Mouse (Mus musculus) forebrain, embryonic 12.5 days (tissue): ENCODE data around the gene Tex11. TPM values are rescaled to one million over a fixed set of nuclear protein-coding genes. Genes with fewer than 3 reads are reported as not detected.

ENCODE experiments used
- ATAC-seq: fragments of 200-750 bp; cut with Nextera tagmentation; 2 replicates; pipeline ENCODE4 v1.8.0; 2017; ENCODE audit warnings: moderate TSS enrichment; ENCODE audit not compliant: low FRiP score
- H3K27ac ChIP-seq: fragments of 300-500 bp; sonication (generic); 2 replicates; pipeline ENCODE4 v1.5.1; 2016; ENCODE audit warnings: mild to moderate bottlenecking
- H3K27me3 ChIP-seq: fragments of 300-500 bp; sonication (generic); 2 replicates; pipeline ENCODE4 v1.6.1; 2016; ENCODE audit warnings: mild to moderate bottlenecking
- H3K36me3 ChIP-seq: fragments of 300-500 bp; sonication (generic); replicated peaks from 2 replicates; pipeline ENCODE4 v1.6.1; 2016; ENCODE audit warnings: mild to moderate bottlenecking
- H3K4me1 ChIP-seq: fragments of 300-500 bp; sonication (generic); 2 replicates; pipeline ENCODE4 v1.6.1; 2016
- H3K4me2 ChIP-seq: fragments of 300-500 bp; sonication (generic); 2 replicates; pipeline ENCODE4 v1.6.1; 2016; ENCODE audit warnings: mild to moderate bottlenecking, moderate library complexity
- H3K4me3 ChIP-seq: fragments of 300-500 bp; sonication (generic); replicated peaks from 2 replicates; pipeline ENCODE4 v1.5.1; 2016; ENCODE audit warnings: mild to moderate bottlenecking
- H3K9ac ChIP-seq: fragments of 300-500 bp; sonication (generic); 2 replicates; pipeline ENCODE4 v1.6.1; 2016; ENCODE audit warnings: mild to moderate bottlenecking
- H3K9me3 ChIP-seq: fragments of 300-500 bp; sonication (generic); 2 replicates; pipeline ENCODE4 v1.6.1; 2016
- WGBS: fragments of 180-500 bp; shearing (Covaris S2); methylation state at CpG from one replicate; pipeline ENCODE4 v1.1.7; 2016; 5-methylcytosine and 5-hydroxymethylcytosine counted together
- polyA plus RNA-seq: library from polyadenylated mRNA; unstranded; fragments of >200 nt; fragmentation: Nextera tagmentation; extraction: Ambion mirVana; gene quantifications from 2 replicates; pipeline ENCODE4 v1.2.1, GENCODE M21; 2016

The Tex11 gene
- polyA plus RNA-seq, 1 experiment from 2014 or later: not detected

GRCm38 (mm10) chrX:100814139-100814538 lies 245.3 kb downstream of the Tex11 start:
- 65% methylated on average over 8 of the region's 8 CpGs for WGBS
- Histone ChIP-seq H3K4me3 (no peak overlapping the region), H3K36me3 (peaks cover 70% of the 10 kb centered on the region), H3K27me3 (peaks cover 14% of the 10 kb centered on the region; the same call in 1 of the 2 replicates), H3K4me2 (no peak overlapping the region), H3K9me3 (no peaks in the 10 kb centered on the region), H3K27ac (no peak overlapping the region), H3K4me1 (no peaks in the 10 kb centered on the region), H3K9ac (no peak overlapping the region)
- ATAC-seq: no peak

GRCm38 (mm10) chrX:100811129-100811528 lies 248.3 kb downstream of the Tex11 start:
- H3K4me2 ChIP-seq: no peak overlapping the region
- no peak for ATAC-seq
- no peak overlapping the region for H3K4me3 ChIP-seq
- WGBS: 89% methylated on average over 4 of the region's 4 CpGs
- no peak overlapping the region for H3K27ac ChIP-seq
- H3K27me3 ChIP-seq: peaks cover 9% of the 10 kb centered on the region; the same call in 1 of the 2 replicates
- H3K36me3 ChIP-seq: peaks cover 76% of the 10 kb centered on the region
- no peaks in the 10 kb centered on the region for H3K9me3 ChIP-seq
- no peaks in the 10 kb centered on the region for H3K4me1 ChIP-seq
- no peak overlapping the region for H3K9ac ChIP-seq

GRCm38 (mm10) chrX:100802034-100802433 lies 257.4 kb downstream of the Tex11 start:
- Histone ChIP-seq H3K4me2 (no peak overlapping the region), H3K9me3 (no peaks in the 10 kb centered on the region), H3K4me3 (no peak overlapping the region), H3K9ac (no peak overlapping the region), H3K36me3 (peaks cover 15% of the 10 kb centered on the region), H3K4me1 (peaks cover 3% of the 10 kb centered on the region; the same call in 1 of the 2 replicates), H3K27ac (no peak overlapping the region), H3K27me3 (0 out of 2 replicates have a peak, but pooled peaks cover 1% of the 10 kb centered on the region)
- WGBS: 79% methylated on average over 6 of the region's 6 CpGs
- no peak for ATAC-seq

GRCm38 (mm10) chrX:100800643-100801042 lies 258.8 kb downstream of the Tex11 start:
- Histone ChIP-seq H3K9me3 (no peaks in the 10 kb centered on the region), H3K36me3 (peaks cover 8% of the 10 kb centered on the region), H3K4me3 (no peak overlapping the region), H3K4me1 (peaks cover 3% of the 10 kb centered on the region), H3K27me3 (0 out of 2 replicates have a peak, but pooled peaks cover 5% of the 10 kb centered on the region), H3K4me2 (no peak overlapping the region), H3K27ac (no peak overlapping the region), H3K9ac (no peak overlapping the region)
- ATAC-seq: no peak
- 35% methylated on average over 1 of the region's 2 CpGs for WGBS

- Histone ChIP-seq H3K4me3 (no peak overlapping the region), H3K9ac (no peak overlapping the region), H3K4me1 (peaks cover 8% of the 10 kb centered on the region), H3K27me3 (0 out of 2 replicates have a peak, but pooled peaks cover 5% of the 10 kb centered on the region), H3K27ac (no peak overlapping the region), H3K4me2 (no peak overlapping the region), H3K9me3 (no peaks in the 10 kb centered on the region), H3K36me3 (peaks cover 5% of the 10 kb centered on the region)
- WGBS: 86% methylated on average over 7 of the region's 7 CpGs
- peak; percentile 9; the same call in 1 of the 2 replicates for ATAC-seq
These were observed 261.5 kb downstream of the Tex11 start for GRCm38 (mm10) chrX:100797851-100798527.

- Histone ChIP-seq H3K36me3 (peaks cover 5% of the 10 kb centered on the region), H3K4me1 (peaks cover 8% of the 10 kb centered on the region), H3K9me3 (no peaks in the 10 kb centered on the region), H3K27ac (no peak overlapping the region), H3K27me3 (0 out of 2 replicates have a peak, but pooled peaks cover 5% of the 10 kb centered on the region), H3K4me3 (no peak overlapping the region), H3K4me2 (no peak overlapping the region), H3K9ac (no peak overlapping the region)
- ATAC-seq: no peak
- 77% methylated on average over 4 of the region's 4 CpGs for WGBS
These were observed 262.1 kb downstream of the Tex11 start for GRCm38 (mm10) chrX:100797370-100797769.

GRCm38 (mm10) chrX:100796741-100797090 lies 262.8 kb downstream of the Tex11 start:
- H3K36me3 ChIP-seq: peaks cover 5% of the 10 kb centered on the region
- no peak for ATAC-seq
- H3K4me1 ChIP-seq: peaks cover 8% of the 10 kb centered on the region
- no peaks in the 10 kb centered on the region for H3K9me3 ChIP-seq
- H3K4me3 ChIP-seq: no peak overlapping the region
- no peak overlapping the region for H3K27ac ChIP-seq
- 82% methylated on average over 3 of the region's 3 CpGs for WGBS
- H3K27me3 ChIP-seq: 0 out of 2 replicates have a peak, but pooled peaks cover 5% of the 10 kb centered on the region
- no peak overlapping the region for H3K9ac ChIP-seq
- H3K4me2 ChIP-seq: no peak overlapping the region

GRCm38 (mm10) chrX:100796041-100796740 lies 263.3 kb downstream of the Tex11 start:
- peaks cover 5% of the 10 kb centered on the region for H3K36me3 ChIP-seq
- no peak overlapping the region for H3K4me2 ChIP-seq
- WGBS: 87% methylated on average over 6 of the region's 6 CpGs
- 0 out of 2 replicates have a peak, but pooled peaks cover 5% of the 10 kb centered on the region for H3K27me3 ChIP-seq
- no peak overlapping the region for H3K9ac ChIP-seq
- H3K4me1 ChIP-seq: peaks cover 8% of the 10 kb centered on the region
- no peak overlapping the region for H3K4me3 ChIP-seq
- H3K27ac ChIP-seq: 0 out of 2 replicates have a peak overlapping the region, but pooled peaks have one; percentile 5
- no peak for ATAC-seq
- no peaks in the 10 kb centered on the region for H3K9me3 ChIP-seq

- no peak overlapping the region for H3K27ac ChIP-seq
- WGBS: 88% methylated on average over 4 of the region's 4 CpGs
These were observed 270.1 kb downstream of the Tex11 start for GRCm38 (mm10) chrX:100789322-100789721.

More at GRCm38 (mm10) chrX:100789322-100789721, 270.1 kb downstream of the Tex11 start:
- Histone ChIP-seq H3K4me2 (no peak overlapping the region), H3K4me3 (no peak overlapping the region), H3K36me3 (0 out of 2 replicates have a peak, but pooled peaks cover 5% of the 10 kb centered on the region), H3K4me1 (no peaks in the 10 kb centered on the region; the same call in 1 of the 2 replicates), H3K9ac (no peak overlapping the region), H3K27me3 (no peaks in the 10 kb centered on the region), H3K9me3 (no peaks in the 10 kb centered on the region)
- ATAC-seq: no peak

Other genes with a start within 250 kb of the Tex11 start
- 1.3 and 1.8 TPM in 2 replicates for gene Slc7a3, start 26.4 kb upstream of the Tex11 start, polyA plus RNA-seq
- 57.3 and 64.6 TPM in 2 replicates for gene Snx12, start 162.9 kb upstream of the Tex11 start, polyA plus RNA-seq
- 1.3 and 1.9 TPM in 2 replicates for gene Foxo4, start 194.9 kb upstream of the Tex11 start, polyA plus RNA-seq
- gene Gm614, start 204.3 kb upstream of the Tex11 start, polyA plus RNA-seq: not detected in 2 replicates
- 2.0 TPM in 2 replicates for gene Il2rg, start 208.6 kb upstream of the Tex11 start, polyA plus RNA-seq
- gene Gm20489, start 209.4 kb upstream of the Tex11 start, polyA plus RNA-seq: not detected in 2 replicates
- gene Med12, start 214.4 kb upstream of the Tex11 start, polyA plus RNA-seq: 42.0 and 43.1 TPM in 2 replicates
- 32.2 and 36.3 TPM in 2 replicates for gene Nlgn3, start 239.5 kb upstream of the Tex11 start, polyA plus RNA-seq